Mouse (Mus musculus) kidney, postnatal 0 days (tissue): ENCODE data around the gene Yju2. TPM values are rescaled to one million over a fixed set of nuclear protein-coding genes. Genes with fewer than 3 reads are reported as not detected.

ENCODE experiments used
- ATAC-seq: fragments of 200-750 bp; cut with Nextera tagmentation; replicated peaks from 2 replicates; pipeline ENCODE4 v1.8.0; 2017; ENCODE audit warnings: low read depth, moderate number of reproducible peaks, moderate TSS enrichment, moderate library complexity; ENCODE audit not compliant: low FRiP score
- DNase-seq: peaks from one replicate; pipeline ENCODE4 v3.0.0-alpha.2; 2016; ENCODE audit warnings: low spot score
- H3K27ac ChIP-seq: fragments of 300-500 bp; sonication (generic); 2 replicates; pipeline ENCODE4 v1.5.1; 2014; ENCODE audit warnings: mild to moderate bottlenecking
- H3K27me3 ChIP-seq: fragments of 300-500 bp; sonication (generic); 2 replicates; pipeline ENCODE4 v1.6.1; 2014; ENCODE audit warnings: low read length, mixed read lengths; ENCODE audit not compliant: insufficient read depth
- H3K36me3 ChIP-seq: fragments of 300-500 bp; sonication (generic); 2 replicates; pipeline ENCODE4 v1.6.1; 2014; ENCODE audit warnings: low read length, mixed read lengths; ENCODE audit not compliant: insufficient read depth
- H3K4me1 ChIP-seq: fragments of 300-500 bp; sonication (generic); replicated peaks from 2 replicates; pipeline ENCODE4 v1.6.1; 2014; ENCODE audit warnings: antibody characterized with exemption, low read length, mixed read lengths; ENCODE audit not compliant: insufficient read depth
- H3K4me2 ChIP-seq: fragments of 300-500 bp; sonication (generic); 2 replicates; pipeline ENCODE4 v1.6.1; 2014; ENCODE audit warnings: mild to moderate bottlenecking, low read length, moderate library complexity, mixed read lengths
- H3K4me3 ChIP-seq: fragments of 300-500 bp; sonication (generic); replicated peaks from 2 replicates; pipeline ENCODE4 v1.5.1; 2014; ENCODE audit warnings: low read depth, low read length
- H3K9ac ChIP-seq: fragments of 300-500 bp; sonication (generic); 2 replicates; pipeline ENCODE4 v1.6.1; 2014; ENCODE audit warnings: low read depth, low read length
- H3K9me3 ChIP-seq: fragments of 300-500 bp; sonication (generic); replicated peaks from 2 replicates; pipeline ENCODE4 v1.6.1; 2016; ENCODE audit warnings: low read length, inconsistent platforms, mixed read lengths
- CTCF ChIP-seq: IDR thresholded peaks from 2 replicates; pipeline ENCODE4 v1.5.1; 2016; ENCODE audit warnings: antibody characterized with exemption, low read depth, mild to moderate bottlenecking, moderate library complexity
- whole genome bisulfite sequencing: fragments of 180-500 bp; shearing (Covaris S2); extraction: QIAGEN DNeasy Blood & Tissue Kit; methylation state at CpG from one replicate; pipeline ENCODE4 v1.1.7; 2014; 5-methylcytosine and 5-hydroxymethylcytosine counted together
- polyA plus RNA-seq: library from polyadenylated mRNA; unstranded; fragments of >200 nt; fragmentation: Nextera tagmentation; extraction: Ambion mirVana; gene quantifications from 2 replicates; pipeline ENCODE4 v1.2.1, GENCODE M21; 2015

The Yju2 gene
- polyA plus RNA-seq, 1 experiment from 2014 or later, result 21.1 TPM

DNA sequence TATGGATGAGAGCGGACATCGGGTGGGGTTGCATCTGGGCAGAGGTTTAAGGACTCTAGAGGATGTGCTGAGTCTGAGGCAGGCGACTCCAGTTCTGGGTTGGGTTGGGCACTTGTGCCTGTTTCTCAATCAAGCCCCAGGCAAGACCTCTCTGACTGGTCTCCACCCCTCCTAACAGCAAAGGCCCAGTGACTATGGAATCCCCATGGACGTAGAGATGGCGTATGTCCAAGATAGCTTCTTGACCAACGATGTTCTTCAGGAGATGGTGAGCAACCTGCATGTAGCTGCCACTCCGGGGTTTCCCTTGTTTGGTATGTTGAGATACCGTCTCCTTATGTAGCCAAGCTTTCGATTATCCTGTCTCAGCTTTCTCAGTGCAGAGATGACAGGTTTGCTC lies 56.4 kb downstream of the Yju2 start:
- Histone ChIP-seq H3K4me3 (no peak overlapping the region), H3K27me3 (no peaks in the 10 kb centered on the region), H3K9me3 (no peaks in the 10 kb centered on the region), H3K36me3 (peaks cover 52% of the 10 kb centered on the region), H3K27ac (no peak overlapping the region), H3K4me1 (peaks cover 4% of the 10 kb centered on the region), H3K4me2 (no peak overlapping the region), H3K9ac (no peak overlapping the region)
- ATAC-seq (no peak), DNase-seq (no peak)
- WGBS, result 92% methylated on average over 9 of the region's 9 CpGs
- TF ChIP-seq CTCF, result no peak

GRCm38 (mm10) chr17:56016382-56016781 lies 57.5 kb downstream of the Yju2 start:
- Histone ChIP-seq H3K9me3 (no peaks in the 10 kb centered on the region), H3K27me3 (no peaks in the 10 kb centered on the region), H3K9ac (no peak overlapping the region), H3K27ac (no peak overlapping the region), H3K4me3 (no peak overlapping the region), H3K36me3 (peaks cover 55% of the 10 kb centered on the region), H3K4me1 (no peaks in the 10 kb centered on the region), H3K4me2 (no peak overlapping the region)
- no peak for TF ChIP-seq CTCF
- DNase-seq (no peak), ATAC-seq (no peak)
- WGBS, result 81% methylated on average over 8 of the region's 8 CpGs

- TF ChIP-seq CTCF, result no peak
- Histone ChIP-seq H3K36me3 (peaks cover 55% of the 10 kb centered on the region), H3K4me1 (no peaks in the 10 kb centered on the region), H3K9ac (no peak overlapping the region), H3K4me3 (no peak overlapping the region), H3K27me3 (no peaks in the 10 kb centered on the region), H3K4me2 (no peak overlapping the region), H3K9me3 (no peaks in the 10 kb centered on the region), H3K27ac (no peak overlapping the region)
- ATAC-seq, result no peak
- DNase-seq, result no peak
- 74% methylated on average over 15 of the region's 15 CpGs for WGBS
These were observed 58.2 kb downstream of the Yju2 start for GRCm38 (mm10) chr17:56016793-56017785.

- Histone ChIP-seq H3K4me1 (no peaks in the 10 kb centered on the region; the same call in 1 of the 2 replicates), H3K4me3 (no peak overlapping the region), H3K9me3 (no peaks in the 10 kb centered on the region), H3K36me3 (peaks cover 55% of the 10 kb centered on the region), H3K9ac (no peak overlapping the region), H3K4me2 (no peak overlapping the region), H3K27ac (no peak overlapping the region), H3K27me3 (no peaks in the 10 kb centered on the region)
- WGBS, result 92% methylated on average over 6 of the region's 7 CpGs
- ATAC-seq, result no peak
- no peak for TF ChIP-seq CTCF
- DNase-seq, result no peak
These were observed 58.9 kb downstream of the Yju2 start for GRCm38 (mm10) chr17:56017848-56018247.

Other genes with a start within 250 kb of the Yju2 start
- gene Pot1b, start 246.5 kb upstream of the Yju2 start, polyA plus RNA-seq, result 3.9 and 4.4 TPM in 2 replicates
- 0.20 and 0.41 TPM in 2 replicates for gene Adgre4, start 209.1 kb upstream of the Yju2 start, polyA plus RNA-seq
- 10.8 and 12.0 TPM in 2 replicates for gene Zfp119a, start 80.2 kb upstream of the Yju2 start, polyA plus RNA-seq
- 10.8 and 13.0 TPM in 2 replicates for gene Zfp959, start 67.0 kb upstream of the Yju2 start, polyA plus RNA-seq
- gene Zfp119b, start 9.6 kb upstream of the Yju2 start, polyA plus RNA-seq, result 8.1 and 10.6 TPM in 2 replicates
- 1.6 and 1.8 TPM in 2 replicates for gene Ebi3, start 6.5 kb upstream of the Yju2 start, polyA plus RNA-seq
- 54.2 and 56.6 TPM in 2 replicates for gene Shd, start 11.4 kb downstream of the Yju2 start, polyA plus RNA-seq
- 6.7 and 7.2 TPM in 2 replicates for gene Fsd1, start 27.4 kb downstream of the Yju2 start, polyA plus RNA-seq
- gene Stap2, start 46.5 kb downstream of the Yju2 start, polyA plus RNA-seq, result 21.8 and 22.0 TPM in 2 replicates
- gene Mpnd, start 46.6 kb downstream of the Yju2 start, polyA plus RNA-seq, result 75.6 and 83.9 TPM in 2 replicates
- gene Sh3gl1, start 77.5 kb downstream of the Yju2 start, polyA plus RNA-seq, result 115 and 129 TPM in 2 replicates
- 11.1 and 11.2 TPM in 2 replicates for gene Chaf1a, start 81.3 kb downstream of the Yju2 start, polyA plus RNA-seq
- 54.4 and 56.0 TPM in 2 replicates for gene Ubxn6, start 115.9 kb downstream of the Yju2 start, polyA plus RNA-seq
- 77.5 and 85.0 TPM in 2 replicates for gene Hdgfl2, start 120.5 kb downstream of the Yju2 start, polyA plus RNA-seq
- 0.08 and 0.09 TPM in 2 replicates for gene Plin4, start 150.7 kb downstream of the Yju2 start, polyA plus RNA-seq
- gene Plin5, start 158.5 kb downstream of the Yju2 start, polyA plus RNA-seq, result 1.2 and 1.3 TPM in 2 replicates
- 1.7 and 1.9 TPM in 2 replicates for gene Lrg1, start 162.9 kb downstream of the Yju2 start, polyA plus RNA-seq
- gene Sema6b, start 181.2 kb downstream of the Yju2 start, polyA plus RNA-seq, result 0.87 and 1.2 TPM in 2 replicates
- 7.4 and 7.8 TPM in 2 replicates for gene Tnfaip8l1, start 203.4 kb downstream of the Yju2 start, polyA plus RNA-seq
- gene Mydgf, start 224.8 kb downstream of the Yju2 start, polyA plus RNA-seq, result 83.0 and 85.0 TPM in 2 replicates